Mouse (Mus musculus) erythroid progenitor cell, adult 5-6 weeks (primary cell): ENCODE results near the gene Ltbp1. TPM values are rescaled to one million over a fixed set of nuclear protein-coding genes. Genes with fewer than 3 reads are reported as not detected.

ENCODE experiments used
- ATAC-seq: replicated peaks from 2 replicates; pipeline ENCODE4 v1.8.0; 2016; ENCODE audit warnings: moderate number of reproducible peaks, mild to moderate bottlenecking, moderate TSS enrichment, inconsistent platforms; ENCODE audit not compliant: poor library complexity, low FRiP score, severe bottlenecking
- total RNA-seq, 2 experiments: library from RNA; stranded (forward) in 1 of 2; stranded (reverse) in 1 of 2; fragments of 150-400 nt in 1 of 2; fragments of 186-747, 209-891 nt in 1 of 2; gene quantifications; 2 replicates each; pipeline versions ENCODE4 v1.2.3 to v1.2.4; 2015 to 2017; ENCODE audit warnings: low replicate concordance in 2 of 2

Ltbp1 gene
- total RNA-seq, 2 experiments from 2014 or later, result not detected

DNA sequence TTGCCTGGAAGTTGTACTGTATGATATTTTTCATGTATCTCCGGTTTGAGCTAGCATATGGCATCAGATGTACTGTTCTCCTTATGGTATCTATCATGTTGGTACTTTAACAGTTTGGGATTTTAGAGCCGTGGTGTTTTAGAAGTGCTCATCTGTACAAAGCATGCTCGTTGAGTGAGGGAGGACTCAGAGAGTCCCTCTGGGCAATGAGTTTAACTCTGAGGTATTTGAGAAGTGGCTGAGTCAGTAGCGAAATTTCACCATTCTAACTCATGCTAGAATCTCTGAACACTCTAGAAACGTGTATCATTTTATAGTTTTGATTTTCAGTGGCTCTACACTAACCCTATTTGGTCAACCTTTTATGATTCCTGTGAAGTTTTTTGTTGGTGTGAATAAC is 49.9 kb downstream of the Ltbp1 start:
- no peak for ATAC-seq

DNA sequence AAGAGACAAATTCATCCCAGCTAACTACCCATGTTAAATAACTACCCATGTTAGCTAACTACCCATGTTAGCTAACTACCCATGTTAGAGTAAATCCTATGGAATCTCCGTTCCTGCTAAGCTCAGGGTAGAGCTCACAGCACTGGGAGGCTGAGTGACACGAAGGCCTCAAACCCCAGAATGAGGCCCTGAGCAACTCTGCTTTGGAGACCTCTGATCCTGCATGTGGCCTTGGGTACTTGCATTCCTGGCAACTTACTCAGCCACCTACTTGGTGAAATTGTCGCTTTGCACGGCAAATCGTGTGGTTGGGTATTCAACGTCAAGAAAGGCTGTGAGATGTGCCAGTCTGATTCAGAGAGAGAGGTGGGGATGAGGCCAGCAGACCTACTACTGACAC is 50.6 kb downstream of the Ltbp1 start:
- ATAC-seq, result no peak

DNA sequence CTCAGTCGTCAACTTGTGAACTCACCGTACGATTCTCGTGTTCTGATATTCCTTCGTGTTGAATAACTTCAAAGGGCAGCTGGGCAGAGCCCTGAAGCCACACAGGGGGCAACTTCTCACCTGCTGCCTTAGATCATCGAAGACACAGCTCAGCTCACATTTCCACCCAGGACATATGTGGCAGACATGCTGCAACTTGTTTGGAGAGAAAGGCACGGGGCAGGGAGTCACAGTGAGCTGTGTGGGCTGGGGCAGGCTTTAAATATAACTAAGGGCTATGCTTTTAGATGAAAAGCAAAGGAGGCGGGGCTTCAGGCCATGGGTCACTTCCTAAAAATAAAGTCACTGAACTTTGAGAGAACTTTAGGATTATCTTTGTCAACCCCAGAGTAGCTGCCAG is 51.3 kb downstream of the Ltbp1 start:
- no peak for ATAC-seq

DNA sequence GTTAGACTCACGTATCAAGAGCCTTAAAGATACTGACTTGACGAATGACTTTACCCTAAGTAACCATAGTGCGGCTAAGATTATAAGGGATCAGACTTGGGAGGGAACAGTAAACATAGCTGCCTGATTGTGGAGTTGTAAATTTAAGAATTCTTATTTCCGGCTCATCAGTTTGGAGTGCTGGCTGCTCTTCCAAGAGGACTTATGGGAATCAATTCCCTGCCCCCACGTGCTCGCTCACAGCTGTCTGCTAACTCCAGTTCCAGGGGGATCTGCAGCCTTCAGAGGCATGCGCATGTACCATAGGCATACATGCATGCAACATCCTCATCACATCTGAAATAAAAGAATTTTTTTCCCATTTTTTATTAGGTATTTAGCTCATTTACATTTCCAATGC is 61.0 kb downstream of the Ltbp1 start:
- ATAC-seq, result no peak

DNA sequence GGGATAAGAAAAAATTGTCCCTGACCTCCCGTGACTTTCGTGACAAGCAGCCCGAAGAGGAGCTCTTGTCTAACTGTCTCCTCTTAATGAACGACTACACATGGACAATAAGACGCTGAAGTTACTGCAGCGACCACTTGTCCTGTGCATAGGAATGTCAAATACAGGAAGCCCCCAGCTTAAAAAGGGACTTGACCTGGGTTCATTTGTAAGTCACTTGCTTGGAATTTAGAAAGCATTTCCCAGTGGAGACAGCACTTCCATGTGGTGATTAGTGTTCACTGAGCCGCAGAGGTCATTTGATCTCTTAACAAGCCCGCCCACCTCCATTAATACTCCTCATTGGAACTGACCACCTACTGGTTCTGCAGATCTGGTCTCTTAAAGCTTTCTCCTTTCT is 61.9 kb downstream of the Ltbp1 start:
- no peak for ATAC-seq

DNA sequence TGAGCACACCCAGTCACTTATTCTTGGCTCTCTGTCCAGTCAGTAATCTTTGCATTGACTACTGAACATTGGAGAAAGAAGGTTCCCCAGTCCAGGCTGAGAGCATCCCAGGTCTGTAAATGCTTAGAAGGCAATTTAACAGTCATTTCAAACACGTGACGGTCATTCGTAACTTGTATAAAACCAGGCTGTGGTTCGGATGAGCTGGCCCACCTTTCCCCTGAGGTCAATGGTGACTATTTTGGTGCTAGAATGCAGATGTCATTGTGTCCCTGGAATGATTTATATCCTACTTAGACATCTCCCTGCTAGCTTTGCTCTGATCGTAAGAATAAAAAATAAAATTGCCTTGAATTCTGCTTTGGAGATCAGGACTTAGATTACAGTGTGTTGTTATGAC is 63.9 kb downstream of the Ltbp1 start:
- no peak for ATAC-seq

DNA sequence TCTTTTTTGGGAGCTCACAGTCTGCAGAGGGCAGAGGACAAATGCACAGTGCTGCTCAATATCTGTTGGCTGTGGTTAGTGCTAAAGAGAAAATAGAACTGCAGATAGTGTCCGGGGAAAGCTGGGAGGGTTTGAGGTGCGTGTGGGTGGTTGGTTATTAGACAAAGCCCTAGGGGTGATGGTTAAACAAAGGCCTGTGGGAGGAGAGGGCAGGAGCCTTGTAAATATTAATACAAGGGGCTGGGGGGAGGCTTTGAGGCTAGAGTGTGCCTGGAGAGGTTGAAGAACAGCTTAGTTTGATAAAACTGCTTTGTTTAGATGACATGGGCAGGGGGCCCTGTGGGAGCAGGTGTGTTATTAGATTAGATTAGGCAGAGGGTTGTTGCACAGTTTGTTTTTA is 65.8 kb downstream of the Ltbp1 start:
- no peak for ATAC-seq

DNA sequence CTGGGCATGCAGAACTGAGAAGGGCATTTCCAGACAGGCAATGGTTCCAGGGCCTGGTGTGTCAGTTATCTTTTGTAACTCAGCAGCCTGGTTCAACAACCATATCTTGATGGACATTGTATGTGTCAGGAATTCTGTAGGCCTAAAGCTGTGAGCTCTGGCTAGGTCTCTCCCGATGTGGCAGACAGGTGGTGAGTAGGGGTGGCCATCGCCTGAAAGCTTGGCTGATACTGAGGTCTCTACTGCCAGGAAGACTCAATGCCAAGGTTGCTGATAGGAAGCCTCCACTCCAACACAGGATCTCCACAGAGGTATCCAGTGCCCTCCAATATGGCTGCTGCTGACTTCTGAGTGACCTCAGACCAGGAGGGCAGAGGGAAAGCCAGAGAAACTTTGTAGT is 66.4 kb downstream of the Ltbp1 start:
- ATAC-seq, result no peak

DNA sequence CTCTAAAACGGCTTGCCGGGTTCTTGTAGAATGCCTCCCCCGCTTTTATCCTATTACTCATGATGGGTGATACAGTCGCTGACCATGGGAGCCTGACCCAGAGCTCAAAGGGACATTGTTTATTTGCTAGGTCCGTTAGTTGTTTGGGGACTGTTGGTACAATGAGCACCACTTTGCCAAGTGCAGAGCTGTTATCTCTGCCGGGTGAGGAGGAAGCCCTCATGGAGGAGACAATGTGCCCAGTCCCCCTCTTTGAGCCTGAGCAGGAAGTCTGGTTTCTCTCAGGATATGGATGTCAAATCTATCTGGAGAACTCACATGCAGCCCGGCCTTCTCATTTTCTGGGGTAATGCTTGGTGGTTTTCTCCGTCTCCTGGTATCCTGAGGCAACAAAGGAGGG is 68.5 kb downstream of the Ltbp1 start:
- no peak for ATAC-seq

DNA sequence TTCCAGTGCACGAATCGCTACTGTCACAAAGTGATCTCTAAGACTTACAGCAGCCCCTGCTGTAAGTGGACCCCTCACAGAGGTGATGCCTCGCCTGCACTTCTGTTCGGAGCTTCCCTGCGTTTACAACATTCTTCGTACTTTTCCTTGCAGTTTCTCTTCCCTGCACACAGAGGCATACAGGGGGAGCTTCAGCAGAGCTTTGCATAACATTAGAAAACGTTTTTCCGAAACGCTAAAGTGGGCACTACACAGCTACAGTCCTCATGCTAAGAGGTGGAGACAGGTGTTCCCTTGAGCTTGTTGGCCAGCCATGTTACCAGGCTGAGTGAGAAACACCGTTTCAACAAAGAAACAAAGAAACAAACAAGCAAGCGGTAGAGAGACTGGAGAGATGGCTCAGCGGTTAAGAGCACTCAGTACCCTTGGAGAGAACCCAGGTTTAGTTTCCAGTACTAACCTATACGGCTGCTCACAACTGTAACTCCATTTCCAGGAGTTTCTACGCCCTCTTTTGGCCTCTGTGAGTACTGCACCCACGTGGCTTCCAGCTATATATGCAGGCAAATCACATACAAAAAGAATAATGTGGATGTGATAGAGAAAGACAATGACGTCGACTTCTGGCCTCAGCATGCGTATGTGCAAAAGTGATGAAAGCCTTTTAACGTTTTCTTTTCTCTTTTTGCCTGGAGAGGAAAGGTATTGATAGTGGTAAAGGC is 69.8 kb downstream of the Ltbp1 start:
- ATAC-seq, result no peak

DNA sequence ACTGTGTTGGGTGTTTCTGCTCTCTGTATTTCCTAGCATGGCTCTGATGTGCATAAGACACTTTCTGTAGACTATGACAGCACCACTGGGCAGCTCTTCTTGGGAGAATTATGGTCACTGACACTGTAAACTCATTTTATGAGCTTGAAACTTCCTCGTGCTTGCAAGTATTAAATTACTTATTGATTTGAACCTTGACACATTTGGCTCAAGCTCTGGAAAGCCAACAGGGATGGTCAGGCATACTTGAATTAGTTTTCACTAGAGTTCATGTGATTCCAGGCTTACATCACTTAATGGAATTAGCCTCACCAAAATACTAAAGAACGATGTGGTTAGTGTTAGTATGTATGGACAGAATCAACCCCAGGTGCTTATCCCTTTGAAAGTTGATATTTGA is 76.0 kb downstream of the Ltbp1 start:
- no peak for ATAC-seq

DNA sequence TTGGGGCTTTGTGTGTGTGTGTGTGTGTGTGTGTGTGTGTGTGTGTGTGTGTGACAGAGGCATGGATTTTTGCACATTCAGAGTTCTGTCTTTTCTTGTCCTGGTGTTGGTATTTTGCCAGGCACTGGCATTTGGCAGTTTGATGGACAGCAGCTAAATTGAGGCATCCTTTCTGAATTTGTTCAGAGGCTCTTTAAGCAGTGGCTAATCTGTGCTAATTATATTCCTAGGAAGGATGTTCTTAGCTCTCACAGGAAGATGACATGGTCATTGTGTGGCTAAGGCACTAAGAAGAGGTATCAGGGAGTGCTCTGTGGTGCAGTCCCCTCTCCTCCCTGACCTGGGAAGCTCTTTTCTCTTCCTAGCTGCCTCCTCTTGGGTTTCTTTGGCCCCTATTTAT is 77.1 kb downstream of the Ltbp1 start:
- ATAC-seq, result no peak

DNA sequence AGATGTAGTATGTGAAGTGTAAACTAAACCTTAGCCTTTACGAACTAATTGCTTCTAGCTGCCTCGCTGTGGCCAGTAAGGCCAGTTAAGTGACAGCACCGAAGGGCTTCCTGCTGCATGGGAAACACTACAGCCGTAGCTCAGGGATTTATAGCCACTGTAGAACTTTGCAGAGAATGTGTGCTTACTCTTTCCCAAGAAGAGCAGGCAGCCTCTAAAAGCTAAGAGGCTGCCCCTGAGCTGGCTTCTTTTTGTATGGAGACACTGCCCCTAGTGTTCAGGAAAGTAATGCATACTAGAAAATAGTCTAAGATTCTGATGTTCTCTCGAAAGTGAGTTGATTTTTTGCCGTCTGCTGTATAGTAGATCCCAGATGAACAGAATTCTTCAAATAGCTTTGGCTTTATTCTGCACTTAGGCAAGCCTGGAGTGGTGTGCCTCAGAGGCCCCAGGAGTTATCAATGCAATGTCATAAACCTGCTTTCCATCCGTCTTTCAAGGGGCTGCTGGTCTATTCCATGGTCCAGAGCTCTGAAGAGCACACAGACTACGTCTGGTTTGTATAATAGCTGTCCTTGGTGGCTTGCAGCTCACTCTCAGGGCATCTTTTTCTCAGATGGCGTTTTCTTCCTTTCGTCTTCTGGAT is 82.1 kb downstream of the Ltbp1 start:
- no peak for ATAC-seq

DNA sequence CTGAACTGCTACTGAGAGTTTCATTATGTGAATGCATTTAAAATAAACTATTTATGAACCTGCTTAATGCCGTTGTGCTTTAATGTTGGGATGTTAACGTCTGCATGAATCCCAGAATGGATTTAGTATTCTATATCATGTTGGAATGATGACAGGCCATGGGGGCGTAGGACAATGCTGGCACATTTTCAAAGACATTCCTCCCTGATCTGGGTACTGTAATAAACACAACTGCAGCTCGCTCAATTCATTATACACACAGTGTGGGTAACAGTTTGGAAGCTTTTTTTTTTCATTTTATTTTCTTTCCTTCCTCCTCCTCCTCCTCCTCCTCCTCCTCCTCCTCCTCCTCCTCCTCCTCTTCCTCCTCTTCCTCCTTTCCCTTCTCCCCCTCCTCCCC is 82.9 kb downstream of the Ltbp1 start:
- ATAC-seq, result no peak

DNA sequence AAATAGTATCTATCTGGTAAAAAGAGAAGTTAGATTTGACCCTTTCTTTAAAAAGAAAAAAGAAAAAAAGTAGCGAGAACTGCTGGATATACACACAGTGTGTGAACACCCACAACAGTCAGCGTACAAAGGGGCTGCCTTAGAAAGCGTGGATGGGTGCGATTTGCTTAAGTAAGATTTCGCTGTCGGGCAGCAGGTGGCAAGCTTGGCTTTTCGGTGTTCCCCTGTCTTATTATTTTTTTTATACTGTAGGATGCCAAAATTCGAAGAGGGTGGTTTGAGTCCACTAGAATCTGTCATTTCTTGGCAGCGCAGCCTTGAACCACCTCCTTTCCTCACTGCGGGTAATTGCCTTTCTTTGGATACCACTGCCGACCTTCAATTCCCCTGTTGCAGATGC is 83.4 kb downstream of the Ltbp1 start:
- no peak for ATAC-seq

DNA sequence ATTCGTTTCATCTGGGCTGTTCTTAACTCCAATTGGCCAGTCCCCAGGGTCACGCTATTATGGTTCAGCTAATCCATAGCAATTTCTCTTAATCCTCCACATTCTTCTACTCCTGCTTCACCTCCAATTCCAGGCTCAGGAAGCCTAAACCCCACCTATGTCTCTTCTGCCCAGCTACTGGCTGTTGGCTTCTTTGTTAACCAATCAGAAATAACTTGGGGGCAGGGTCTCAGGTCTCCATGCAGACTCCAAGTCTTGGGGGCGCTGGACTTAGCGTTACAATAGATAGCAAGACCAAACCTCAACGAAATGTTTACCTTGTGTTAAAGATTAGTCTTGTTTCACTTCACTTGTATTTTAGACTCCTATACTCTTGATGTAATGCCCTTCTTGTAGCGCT is 85.2 kb downstream of the Ltbp1 start:
- no peak for ATAC-seq

DNA sequence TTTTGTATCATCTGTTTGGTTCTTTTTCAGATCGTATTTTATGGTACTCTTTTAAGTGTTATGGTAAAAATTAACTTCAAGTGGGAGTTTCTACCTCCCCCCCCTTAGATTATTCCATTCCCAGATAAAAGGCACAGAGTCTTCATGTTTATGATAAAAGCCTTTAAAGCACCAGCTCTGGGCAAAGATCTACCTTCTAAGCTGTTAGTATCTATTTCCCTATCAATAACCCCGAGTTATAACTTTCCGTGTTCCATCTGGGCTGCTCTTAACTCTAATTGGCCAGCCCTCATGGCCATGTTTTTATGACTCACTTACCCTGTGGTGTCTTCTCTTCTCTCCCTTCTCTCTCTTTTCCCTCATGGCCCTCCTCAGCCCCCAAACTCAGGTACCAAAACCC is 88.2 kb downstream of the Ltbp1 start:
- no peak for ATAC-seq

DNA sequence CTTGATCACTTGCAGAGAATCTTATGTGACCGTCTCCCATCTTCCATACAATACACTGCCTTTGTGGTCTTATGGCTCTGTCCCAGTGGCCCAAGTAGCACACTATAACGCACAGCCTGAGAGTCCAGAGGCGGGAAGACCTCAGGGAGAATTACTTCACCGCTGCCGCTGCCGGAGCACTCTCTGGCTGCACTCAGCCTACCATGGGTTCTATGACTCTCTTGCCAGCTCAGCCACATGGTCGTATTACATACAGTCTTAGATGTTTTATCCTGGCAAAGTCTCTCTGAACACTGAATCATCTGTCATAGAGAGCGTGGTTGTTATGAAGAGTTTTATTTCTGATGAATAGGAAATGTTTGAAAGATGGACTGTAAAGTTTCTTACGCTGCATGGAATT is 89.2 kb downstream of the Ltbp1 start:
- ATAC-seq, result no peak

DNA sequence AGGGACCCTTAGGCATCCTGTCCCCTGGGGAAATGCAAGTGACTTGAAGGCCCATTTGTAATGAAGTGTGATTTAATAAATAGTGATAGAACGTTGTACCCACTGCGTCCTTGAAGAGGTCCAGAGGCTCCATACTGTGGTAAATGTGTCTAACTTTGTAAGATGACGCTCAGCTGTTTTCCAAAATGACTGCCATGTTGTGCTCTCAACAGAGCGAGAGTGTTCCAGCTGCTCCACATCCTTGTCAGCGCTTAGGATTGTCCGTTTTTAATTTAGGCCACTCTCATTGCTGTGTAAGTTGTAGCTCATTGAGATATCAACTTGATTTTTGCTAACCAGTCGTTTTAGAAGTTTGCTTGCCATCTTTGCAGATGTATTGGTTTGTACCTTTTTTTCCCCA is 91.4 kb downstream of the Ltbp1 start:
- no peak for ATAC-seq

DNA sequence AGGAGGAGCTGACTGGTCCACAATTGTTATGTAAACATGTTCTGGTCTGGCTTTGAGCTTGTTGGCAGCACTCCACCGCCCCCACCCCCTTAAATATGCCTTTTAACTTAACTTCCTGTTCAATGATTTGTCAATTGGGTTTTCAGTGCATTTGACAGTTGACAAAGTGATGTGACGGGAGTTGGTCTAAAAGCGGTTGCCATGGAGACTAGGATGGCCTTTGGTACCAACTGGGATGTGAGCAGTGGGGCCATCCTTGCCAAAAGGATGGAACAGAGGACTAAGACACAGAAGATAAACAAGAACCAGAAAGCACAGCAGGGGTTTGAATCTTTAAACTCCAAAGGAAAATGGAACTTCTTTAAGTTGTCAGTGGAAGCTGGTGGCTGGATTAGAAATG is 92.0 kb downstream of the Ltbp1 start:
- no peak for ATAC-seq

DNA sequence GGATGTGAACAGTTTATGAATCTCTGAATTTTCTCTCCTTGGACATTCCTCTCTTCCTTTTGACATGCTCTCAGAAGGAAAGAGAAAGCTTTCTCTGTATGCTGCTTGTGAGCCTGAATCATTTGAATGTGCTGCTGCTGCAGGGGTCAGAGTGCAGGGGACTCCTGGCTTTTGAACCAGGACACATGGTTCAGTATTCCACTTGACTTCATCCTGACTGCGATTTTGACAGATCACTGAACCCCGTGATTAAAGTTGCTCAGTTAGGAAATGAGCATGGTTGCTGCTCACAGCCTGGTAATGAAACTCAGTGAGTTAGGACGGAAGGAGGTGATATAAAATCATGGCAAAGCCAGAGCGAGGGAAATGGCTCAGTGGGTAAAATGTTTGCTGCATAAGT is 95.8 kb downstream of the Ltbp1 start:
- no peak for ATAC-seq

DNA sequence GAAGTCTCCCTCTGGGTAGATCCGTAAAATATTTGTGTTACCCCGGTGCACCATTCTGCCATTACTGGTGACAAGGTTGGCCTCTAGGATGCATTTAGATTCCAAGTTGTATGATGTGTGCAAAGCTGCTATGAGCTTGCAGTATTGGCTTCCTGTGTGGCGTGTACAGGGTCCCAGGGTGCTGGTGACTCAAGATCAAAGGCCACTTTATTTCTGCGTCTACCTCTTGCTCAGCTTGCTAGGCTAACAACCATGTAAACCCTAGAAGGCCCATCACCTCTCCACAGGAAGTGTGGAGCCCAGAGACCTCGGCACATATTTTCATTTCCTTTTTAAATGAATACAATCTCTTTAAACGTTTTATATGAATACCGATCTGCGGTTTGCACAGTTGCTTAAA is 96.6 kb downstream of the Ltbp1 start:
- no peak for ATAC-seq
